Mouse (Mus musculus): Measurements from ENCODE around the gene Fbxw20.

GRCm38 (mm10) chr9:109177208-109177607, 57.3 kb downstream of the Fbxw20 start:
- TF ChIP-seq POLR2A (IDR thresholded peaks at IDR 0.05; ENCODE audit: control insufficient read depth in 1 of 2, insufficient read depth in 1 of 2, low read depth in 1 of 2, low read length in 2 of 2, poor library complexity in 1 of 2) = no peak
- TF ChIP-seq CTCF (IDR thresholded peaks at IDR 0.05 in 2 of 3, conservative IDR thresholded peaks at IDR 0.05 in 1 of 3; ENCODE audit: control insufficient read depth in 1 of 3, insufficient read depth in 1 of 3, low read depth in 2 of 3, low read length in 3 of 3, poor library complexity in 1 of 3, severe bottlenecking in 1 of 3) = no peak
- TF ChIP-seq POLR2AphosphoS2 (IDR thresholded peaks at IDR 0.05; ENCODE audit: low read length) = no peak
- no peak for TF ChIP-seq CHD2 (IDR thresholded peaks at IDR 0.05; ENCODE audit: low read length)
- TF ChIP-seq ZC3H11A (IDR thresholded peaks at IDR 0.05; ENCODE audit: low read depth, low read length) = no peak
- TF ChIP-seq GABPA (IDR thresholded peaks at IDR 0.05; ENCODE audit: low read depth, low read length) = no peak
- TF ChIP-seq EP300 (IDR thresholded peaks at IDR 0.05; ENCODE audit: low read depth in 1 of 2, low read length in 2 of 2) = no peak
- TF ChIP-seq SMC3 (IDR thresholded peaks at IDR 0.05; ENCODE audit: low read depth, low read length) = no peak

Data from MEL (cell line).